Mouse (Mus musculus): ENCODE results near the gene Mcub. TPM values are rescaled to one million over a fixed set of nuclear protein-coding genes. Genes with fewer than 3 reads are reported as not detected.

Mcub gene
- polyA plus RNA-seq, 1 experiment: not detected

DNA sequence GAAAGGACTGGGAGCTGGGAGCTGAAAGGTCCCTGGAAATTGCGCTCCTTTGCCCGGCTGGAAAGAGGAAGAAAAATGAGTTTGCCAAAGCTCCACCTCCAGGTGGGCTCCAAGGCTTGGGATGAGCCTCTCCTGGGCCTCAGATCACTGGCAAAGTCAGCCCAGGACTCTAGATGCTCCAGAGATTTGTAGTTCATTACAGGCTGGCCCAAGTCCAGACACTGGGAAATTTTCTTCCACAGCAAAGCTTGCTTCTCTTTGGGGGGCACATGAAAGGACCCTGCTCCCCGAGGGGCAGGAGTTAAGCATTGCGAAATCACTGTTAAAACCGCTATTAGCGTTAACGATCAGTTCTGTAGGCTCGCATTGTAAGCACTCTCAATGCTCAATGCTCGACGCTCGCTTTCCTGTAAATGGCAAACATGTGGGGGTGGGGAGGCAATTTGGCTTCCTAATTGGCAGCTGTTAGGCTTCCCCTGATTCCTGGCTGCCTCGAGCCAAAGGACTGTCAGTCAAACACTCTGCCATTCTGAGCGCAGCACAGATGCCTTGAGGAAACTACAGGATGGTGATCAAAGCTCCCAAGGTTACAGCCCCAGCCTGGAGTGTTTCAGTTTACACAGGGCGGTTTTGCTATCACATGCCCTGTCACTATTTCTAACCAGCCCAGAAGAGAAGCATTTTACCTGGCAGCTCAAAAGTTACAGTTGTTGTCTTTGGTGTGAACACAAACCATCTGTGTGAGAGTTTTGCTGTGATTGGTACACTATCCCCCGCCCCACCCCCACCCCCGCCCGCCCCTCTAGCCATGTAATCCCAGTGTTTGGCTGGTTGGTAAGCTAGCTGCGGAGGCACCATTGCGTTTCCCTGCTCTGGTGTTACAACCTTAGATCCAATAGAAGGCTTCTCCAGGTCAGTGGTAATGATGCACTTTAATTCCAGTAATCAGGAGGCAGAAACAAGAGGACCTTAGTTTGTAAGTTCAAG, 816 bp upstream of the Mcub start:
- TF ChIP-seq GATA1 (IDR thresholded peaks at IDR 0.05; ENCODE audit: low read length): no peak

DNA sequence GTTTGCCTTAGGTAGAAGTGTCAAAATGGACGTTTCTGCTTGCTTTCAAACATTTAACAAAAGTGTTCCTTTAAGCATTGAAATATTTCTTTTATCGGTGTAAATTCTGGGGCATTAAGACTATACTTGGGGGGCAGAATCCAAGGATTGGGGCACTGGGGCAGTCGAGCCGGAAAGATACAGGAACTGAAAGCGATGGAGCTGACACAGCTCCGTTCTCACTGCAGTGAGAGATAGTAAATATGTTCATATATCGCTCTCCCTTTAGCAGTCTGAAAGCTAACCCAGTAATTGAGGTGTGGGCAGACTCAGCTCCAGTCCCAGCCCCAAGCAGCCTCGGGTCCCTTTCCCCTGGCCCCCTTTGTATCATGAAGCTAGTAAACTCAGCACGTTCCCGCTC, 975 bp downstream of the Mcub start:
- no peak for TF ChIP-seq GATA1 (IDR thresholded peaks at IDR 0.05; ENCODE audit: low read length)

DNA sequence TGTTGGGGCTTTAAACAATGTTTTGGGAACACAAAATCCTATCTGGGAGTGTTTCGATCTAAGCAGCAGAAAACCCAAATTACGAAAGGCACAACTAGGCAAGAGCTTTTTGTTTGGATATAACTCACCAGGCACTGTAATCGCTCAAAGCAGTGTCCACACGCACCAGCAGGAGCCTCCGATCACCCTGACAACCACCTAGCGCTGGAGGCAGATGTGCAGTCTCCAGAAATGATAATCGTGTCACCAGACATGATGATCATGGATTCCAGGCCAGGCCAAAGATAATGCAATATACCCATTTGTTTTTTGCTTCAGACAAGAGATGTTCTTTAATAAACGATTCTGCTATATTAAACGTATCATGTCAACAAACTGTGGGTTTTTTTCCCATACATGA, 2.1 kb downstream of the Mcub start:
- no peak for TF ChIP-seq GATA1 (IDR thresholded peaks at IDR 0.05; ENCODE audit: low read length)

DNA sequence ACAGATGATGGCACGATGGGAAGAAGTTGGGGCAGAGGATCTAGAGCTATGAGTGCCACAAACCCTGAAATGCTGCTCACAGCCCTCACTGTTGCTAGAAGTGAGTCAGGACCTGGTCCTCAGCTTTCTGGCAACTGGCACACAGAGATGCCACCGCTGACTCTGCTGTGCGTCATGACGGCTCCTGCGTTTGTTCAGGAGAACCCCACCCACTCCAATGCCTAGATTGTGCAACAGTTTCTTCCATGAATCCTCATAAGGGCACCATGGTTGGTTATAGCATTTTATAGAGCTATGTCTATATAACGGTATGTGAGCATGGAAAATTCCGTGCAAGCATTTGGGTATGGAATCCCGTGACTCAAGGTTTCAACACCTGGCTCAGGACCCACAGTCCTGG, 5.3 kb downstream of the Mcub start:
- TF ChIP-seq GATA1 (IDR thresholded peaks at IDR 0.05; ENCODE audit: low read length): no peak

DNA sequence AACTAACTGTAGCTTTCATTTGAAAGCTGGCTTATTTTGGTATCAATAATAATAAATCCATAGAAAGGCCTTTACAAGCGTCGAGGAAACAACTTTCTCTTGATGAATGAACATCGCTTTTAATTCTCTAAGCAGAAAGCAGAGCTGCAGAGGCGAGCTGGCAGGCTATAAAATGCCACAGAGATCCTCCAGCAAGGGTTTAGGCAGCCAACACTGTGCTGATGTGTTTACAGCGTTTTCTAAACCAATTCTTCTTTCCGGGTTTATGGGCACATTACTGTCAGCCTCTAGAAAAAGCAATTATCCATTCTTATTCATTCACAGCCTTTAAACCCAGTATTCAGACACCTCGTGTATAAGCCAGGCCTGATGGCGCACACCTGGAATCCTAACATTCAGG, 7.5 kb downstream of the Mcub start:
- TF ChIP-seq GATA1 (IDR thresholded peaks at IDR 0.05; ENCODE audit: low read length): no peak

DNA sequence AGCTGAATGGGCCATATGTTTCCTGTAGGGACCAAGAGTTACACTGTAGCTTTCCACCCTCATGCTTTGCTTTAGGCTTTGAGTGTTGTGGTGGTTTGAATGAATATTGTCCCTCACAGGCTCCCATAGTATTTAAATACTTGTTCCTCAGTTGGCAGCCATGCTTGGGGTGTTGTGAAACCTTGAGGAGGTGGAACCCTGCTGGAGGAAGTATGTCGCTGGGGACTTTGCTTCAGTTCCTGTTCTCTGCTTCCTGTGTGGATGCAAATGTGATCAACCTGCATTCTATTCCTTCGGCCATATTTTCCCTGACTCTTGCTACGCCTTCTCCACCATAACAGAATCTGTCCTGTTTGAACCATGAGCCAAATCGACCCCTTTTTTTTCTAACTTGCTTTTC, 16.7 kb downstream of the Mcub start:
- TF ChIP-seq GATA1 (IDR thresholded peaks at IDR 0.05; ENCODE audit: low read length): no peak

DNA sequence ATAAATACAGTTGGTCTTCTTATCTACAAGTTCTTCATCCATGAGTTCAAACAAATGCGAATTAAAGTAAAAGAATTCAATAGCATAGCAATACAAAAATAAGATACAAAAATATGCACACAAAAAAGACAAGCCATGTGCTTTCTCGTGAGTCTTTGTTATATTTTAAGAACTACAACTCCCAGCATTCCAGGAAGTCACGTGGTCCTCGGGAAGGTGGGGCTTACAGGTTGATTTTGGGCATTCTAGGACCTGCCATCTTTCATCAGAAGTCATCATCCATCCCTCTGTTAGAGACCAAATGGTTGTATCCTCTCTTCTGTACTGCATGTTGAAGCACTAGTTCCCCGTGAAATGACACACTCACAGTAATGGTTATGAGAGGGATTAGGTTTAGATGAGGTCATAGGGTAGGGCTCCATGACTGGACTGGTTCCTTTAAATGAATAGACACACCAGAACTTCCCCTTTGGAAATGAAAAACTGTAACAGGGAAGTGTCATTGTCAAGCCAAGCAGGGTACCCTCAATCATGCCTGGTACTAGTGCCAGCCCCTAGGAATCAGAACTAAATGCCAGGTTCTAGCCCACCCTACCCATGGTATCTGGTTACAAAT, 20.7 kb downstream of the Mcub start:
- TF ChIP-seq GATA1 (IDR thresholded peaks at IDR 0.05; ENCODE audit: low read length): no peak

DNA sequence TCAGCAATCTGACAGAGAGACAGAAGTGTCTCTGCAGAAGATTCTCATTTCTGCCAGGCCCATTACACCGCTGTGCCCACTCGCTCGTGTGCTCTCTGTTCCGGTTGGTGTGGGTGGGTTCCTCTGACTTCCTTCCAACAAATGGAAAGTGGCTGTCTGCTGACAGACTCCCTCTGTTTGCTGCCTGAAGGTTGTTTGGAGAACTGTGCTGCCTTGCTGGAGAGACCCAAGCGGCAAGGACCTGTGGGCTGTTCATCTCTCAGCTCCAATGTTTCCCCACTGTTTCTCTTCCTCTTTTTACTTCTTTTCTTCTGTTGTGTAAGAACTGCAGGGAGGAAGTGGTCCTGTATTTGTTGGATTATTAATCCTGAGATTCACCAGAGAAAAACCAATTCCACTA, 21.6 kb downstream of the Mcub start:
- TF ChIP-seq GATA1 (IDR thresholded peaks at IDR 0.05; ENCODE audit: low read length): no peak

DNA sequence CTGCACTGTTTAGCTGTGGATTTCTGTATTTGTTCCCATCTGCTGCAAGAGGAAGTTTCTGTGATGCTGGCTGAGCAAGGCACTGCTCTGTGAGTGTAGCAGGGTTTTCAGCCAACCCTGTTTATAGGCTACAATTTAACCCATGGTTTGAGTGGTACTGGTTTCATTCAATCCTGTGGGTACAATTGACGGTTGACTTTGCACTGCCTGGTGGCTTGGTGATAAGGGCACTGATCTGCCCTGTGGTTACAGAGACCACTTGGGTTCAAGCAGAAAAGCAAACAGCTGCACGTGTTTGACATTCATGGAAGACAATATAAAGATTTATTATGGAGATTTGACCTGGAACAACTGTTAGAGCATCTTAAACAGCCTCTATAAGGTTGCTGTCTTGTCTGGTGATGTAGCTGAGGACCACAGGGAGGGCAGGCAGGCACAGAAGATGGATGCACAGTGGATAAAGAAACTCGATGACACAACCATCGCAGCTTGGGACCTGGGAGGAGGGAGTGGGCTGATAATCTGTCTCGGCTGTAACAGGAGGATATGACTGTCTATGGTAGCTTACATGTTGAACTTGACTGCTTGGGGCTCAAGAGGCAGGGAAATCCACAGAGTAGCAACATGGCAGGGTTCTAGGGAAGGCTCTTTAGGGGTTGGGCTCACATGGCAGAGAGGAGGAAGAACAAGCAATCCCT, 23.6 kb downstream of the Mcub start:
- TF ChIP-seq GATA1 (IDR thresholded peaks at IDR 0.05; ENCODE audit: low read length): no peak

DNA sequence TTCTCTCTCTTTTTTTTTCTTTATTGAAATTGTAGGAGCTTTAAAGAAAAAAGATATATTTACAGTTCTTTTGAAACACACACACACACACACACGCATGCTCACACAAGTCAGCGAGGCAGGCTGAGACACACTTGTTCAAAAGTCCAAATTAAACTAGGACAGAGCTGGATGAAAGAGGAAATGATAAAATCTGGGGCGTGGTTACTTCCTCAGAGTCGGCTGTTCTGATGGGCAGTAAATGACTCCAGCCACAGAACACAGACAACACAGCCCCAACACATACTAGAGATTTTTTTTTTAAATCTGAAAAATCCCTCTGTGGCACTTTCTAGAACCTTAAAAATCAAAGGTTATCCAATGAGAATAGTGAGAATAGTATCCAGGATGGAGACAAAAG, 26.2 kb downstream of the Mcub start:
- no peak for TF ChIP-seq GATA1 (IDR thresholded peaks at IDR 0.05; ENCODE audit: low read length)

DNA sequence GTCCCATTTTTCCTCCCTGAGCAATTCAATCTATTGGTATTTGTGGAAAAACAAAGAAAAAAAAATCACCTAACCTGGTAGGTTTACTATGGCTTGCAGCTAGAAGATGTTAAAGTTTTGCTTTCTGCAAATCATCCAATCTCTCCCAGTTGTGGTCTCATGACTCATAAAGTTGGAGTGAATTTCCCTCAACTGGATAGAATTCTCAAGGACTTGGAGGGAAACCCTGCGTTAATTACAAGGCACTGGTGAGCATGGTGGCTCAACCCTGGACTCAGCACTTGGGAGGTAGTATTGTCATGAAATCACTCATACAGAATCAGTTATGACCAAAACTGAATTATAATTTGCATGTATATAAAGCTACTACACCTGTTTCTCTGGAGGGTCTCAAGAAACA, 28.7 kb downstream of the Mcub start:
- TF ChIP-seq GATA1 (IDR thresholded peaks at IDR 0.05; ENCODE audit: low read length): no peak

DNA sequence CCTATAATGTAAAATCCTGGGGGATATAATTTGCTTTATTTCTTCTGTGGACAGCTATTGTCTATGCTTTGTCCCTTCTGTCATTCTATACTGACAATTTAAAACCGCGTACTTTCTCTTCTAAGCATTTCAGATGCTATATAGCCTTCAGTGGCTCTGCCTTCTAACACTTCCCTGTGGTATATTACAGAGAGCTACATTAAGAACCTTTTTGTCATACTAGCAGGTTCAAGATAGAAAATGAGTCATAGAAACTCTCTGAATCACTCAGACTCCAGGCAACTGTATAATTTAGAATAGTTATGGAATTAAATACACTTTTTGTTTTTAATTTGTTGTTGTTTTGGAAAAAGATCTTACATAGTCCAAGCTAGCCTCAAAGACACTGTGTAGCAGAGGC, 29.2 kb downstream of the Mcub start:
- TF ChIP-seq GATA1 (IDR thresholded peaks at IDR 0.05; ENCODE audit: low read length): no peak

DNA sequence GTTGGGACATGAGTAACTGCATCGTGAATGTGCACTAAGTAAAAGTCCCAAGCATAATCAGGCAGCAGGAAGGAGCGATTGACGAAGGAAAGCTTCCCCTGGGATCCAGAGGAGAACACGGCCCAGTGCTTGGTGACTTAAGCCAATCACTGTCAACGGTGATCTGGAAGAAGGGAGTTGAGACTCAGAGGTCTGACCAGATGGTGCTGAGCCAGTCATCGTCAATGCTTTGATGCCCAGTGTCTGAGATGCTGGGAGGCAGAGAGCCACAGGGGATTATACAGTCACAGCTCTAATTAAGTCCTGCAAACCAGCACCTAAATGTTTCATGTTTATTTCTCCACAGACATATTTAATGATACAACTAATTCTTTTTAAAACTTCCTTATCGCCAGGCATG, 30.9 kb downstream of the Mcub start:
- TF ChIP-seq GATA1 (IDR thresholded peaks at IDR 0.05; ENCODE audit: low read length): no peak

DNA sequence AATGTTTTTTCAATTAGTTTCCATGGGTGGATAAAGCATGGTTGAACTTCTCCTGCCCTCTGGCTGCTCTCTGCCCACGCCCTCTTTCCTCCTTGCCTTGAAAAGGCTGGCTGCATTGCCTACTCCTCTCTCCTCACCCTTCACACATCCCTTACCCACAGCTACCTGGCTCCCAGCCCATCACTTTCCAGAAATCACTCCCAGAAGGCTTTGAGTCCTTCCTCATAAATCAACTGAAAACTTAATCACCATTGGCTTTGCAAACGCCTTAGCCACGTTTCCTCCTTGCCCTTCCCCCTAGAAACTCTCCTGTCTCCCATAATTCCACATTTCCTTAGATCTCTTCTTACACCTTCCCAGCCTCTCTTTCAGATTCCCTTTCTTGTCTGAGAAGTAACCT, 32.2 kb downstream of the Mcub start:
- no peak for TF ChIP-seq GATA1 (IDR thresholded peaks at IDR 0.05; ENCODE audit: low read length)

DNA sequence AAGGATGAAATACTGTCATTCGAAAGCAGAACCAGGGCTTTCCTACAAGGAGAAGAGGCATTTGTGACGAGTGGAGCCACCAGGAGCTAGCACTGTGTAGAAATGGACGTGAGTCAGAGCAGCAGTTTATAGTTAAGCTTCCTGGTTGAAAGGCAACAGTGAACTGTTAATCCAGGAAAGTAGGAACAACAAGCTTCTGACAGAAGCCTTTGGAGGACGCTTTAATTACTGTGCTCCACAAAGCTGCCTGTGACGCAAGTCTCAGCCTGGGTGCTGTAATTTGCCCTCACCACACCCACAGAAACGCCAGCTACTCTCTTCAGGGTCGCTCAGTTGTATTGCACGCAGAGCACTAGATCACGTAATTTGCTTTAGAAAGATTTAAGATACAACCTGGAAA, 33.4 kb downstream of the Mcub start:
- no peak for TF ChIP-seq GATA1 (IDR thresholded peaks at IDR 0.05; ENCODE audit: low read length)

DNA sequence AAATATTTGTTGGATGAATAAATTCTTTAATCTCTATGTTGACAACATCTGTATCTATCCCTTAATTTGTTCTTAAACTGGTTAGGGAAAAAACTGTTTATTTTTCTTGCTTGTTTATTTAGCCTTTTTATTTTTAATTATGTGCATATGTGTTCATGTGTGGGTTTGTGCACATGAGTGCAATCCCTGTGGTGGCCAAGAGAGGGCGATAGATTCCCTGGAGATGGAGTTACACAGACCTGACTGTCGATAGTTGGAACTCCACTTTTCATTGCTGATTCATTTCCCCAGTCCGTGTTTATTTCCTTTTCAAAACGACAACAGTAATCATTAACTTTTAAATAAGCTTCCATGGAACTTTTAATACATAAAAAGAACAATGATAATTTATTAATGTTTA, 37.6 kb downstream of the Mcub start:
- TF ChIP-seq GATA1 (IDR thresholded peaks at IDR 0.05; ENCODE audit: low read length): no peak
